Mouse (Mus musculus): ENCODE data around the gene Macf1. TPM values are rescaled to one million over a fixed set of nuclear protein-coding genes. Genes with fewer than 3 reads are reported as not detected.

Gene Macf1
- polyA plus RNA-seq, 1 experiment from 2014 or later = 37.1 TPM

GRCm38 (mm10) chr4:123411732-123412527 lies 272.2 kb downstream of the Macf1 start:
- Histone ChIP-seq H3K9me3 (ENCODE audit: low read length) (no peaks in the 10 kb centered on the region), H3K27me3 (ENCODE audit: insufficient read depth, low read length) (no peaks in the 10 kb centered on the region), H3K27ac (ENCODE audit: low read length) (peak overlapping the region; percentile 94), H3K4me3 (ENCODE audit: low read length) (peak overlapping the region; percentile 81), H3K9ac (replicated peaks; ENCODE audit: low read length) (peak overlapping the region; percentile 94), H3K36me3 (ENCODE audit: insufficient read depth, low read length) (0 out of 2 replicates have a peak, but pooled peaks cover 6% of the 10 kb centered on the region), H3K4me2 (replicated peaks; ENCODE audit: low read depth, low read length) (peak overlapping the region; percentile 75), H3K4me1 (ENCODE audit: insufficient read depth, low read length) (peaks cover 55% of the 10 kb centered on the region)
- ATAC-seq (ENCODE audit: low FRiP score, low TSS enrichment) = peak; percentile 97
- WGBS = under 1% methylated on average over 65 of the region's 69 CpGs

GRCm38 (mm10) chr4:123411006-123411731 lies 273.0 kb downstream of the Macf1 start:
- H3K27me3 ChIP-seq (ENCODE audit: insufficient read depth, low read length) = no peaks in the 10 kb centered on the region
- no peaks in the 10 kb centered on the region for H3K9me3 ChIP-seq (ENCODE audit: low read length)
- WGBS = 3% methylated on average over 34 of the region's 36 CpGs
- H3K4me1 ChIP-seq (ENCODE audit: insufficient read depth, low read length) = peaks cover 62% of the 10 kb centered on the region
- peak overlapping the region; percentile 94 for H3K27ac ChIP-seq (ENCODE audit: low read length)
- peak overlapping the region; percentile 94 for H3K9ac ChIP-seq (replicated peaks; ENCODE audit: low read length)
- peak overlapping the region; percentile 75 for H3K4me2 ChIP-seq (replicated peaks; ENCODE audit: low read depth, low read length)
- peak overlapping the region; percentile 81 for H3K4me3 ChIP-seq (ENCODE audit: low read length)
- no peak; the same call in 1 of the 2 replicates for ATAC-seq (ENCODE audit: low FRiP score, low TSS enrichment)
- H3K36me3 ChIP-seq (ENCODE audit: insufficient read depth, low read length) = 0 out of 2 replicates have a peak, but pooled peaks cover 6% of the 10 kb centered on the region

- no peak overlapping the region for H3K27ac ChIP-seq (ENCODE audit: low read length)
Observed at GRCm38 (mm10) chr4:123409752-123410151, 274.4 kb downstream of the Macf1 start.

GRCm38 (mm10) chr4:123409034-123409692 lies 275.0 kb downstream of the Macf1 start:
- WGBS = 79% methylated on average over 3 of the region's 3 CpGs
- H3K9me3 ChIP-seq (ENCODE audit: low read length) = no peaks in the 10 kb centered on the region
- no peak overlapping the region; the same call in 1 of the 2 replicates for H3K4me2 ChIP-seq (replicated peaks; ENCODE audit: low read depth, low read length)
- 0 out of 2 replicates have a peak, but pooled peaks cover 6% of the 10 kb centered on the region for H3K36me3 ChIP-seq (ENCODE audit: insufficient read depth, low read length)
- no peaks in the 10 kb centered on the region for H3K27me3 ChIP-seq (ENCODE audit: insufficient read depth, low read length)
- no peak for ATAC-seq (ENCODE audit: low FRiP score, low TSS enrichment)
- no peak overlapping the region for H3K27ac ChIP-seq (ENCODE audit: low read length)
- H3K4me1 ChIP-seq (ENCODE audit: insufficient read depth, low read length) = peaks cover 75% of the 10 kb centered on the region
- H3K4me3 ChIP-seq (ENCODE audit: low read length) = no peak overlapping the region
- H3K9ac ChIP-seq (replicated peaks; ENCODE audit: low read length) = no peak overlapping the region; the same call in 1 of the 2 replicates

More at GRCm38 (mm10) chr4:123409752-123410151, 274.4 kb downstream of the Macf1 start:
- H3K27me3 ChIP-seq (ENCODE audit: insufficient read depth, low read length) = no peaks in the 10 kb centered on the region
- ATAC-seq (ENCODE audit: low FRiP score, low TSS enrichment) = no peak
- 73% methylated on average over 1 of the region's 1 CpGs for WGBS
- H3K36me3 ChIP-seq (ENCODE audit: insufficient read depth, low read length) = 0 out of 2 replicates have a peak, but pooled peaks cover 6% of the 10 kb centered on the region
- H3K4me1 ChIP-seq (ENCODE audit: insufficient read depth, low read length) = peaks cover 74% of the 10 kb centered on the region
- no peak overlapping the region for H3K9ac ChIP-seq (replicated peaks; ENCODE audit: low read length)
- H3K9me3 ChIP-seq (ENCODE audit: low read length) = no peaks in the 10 kb centered on the region
- no peak overlapping the region for H3K4me2 ChIP-seq (replicated peaks; ENCODE audit: low read depth, low read length)
- no peak overlapping the region for H3K4me3 ChIP-seq (ENCODE audit: low read length)

- 0 out of 2 replicates have a peak, but pooled peaks cover 6% of the 10 kb centered on the region for H3K36me3 ChIP-seq (ENCODE audit: insufficient read depth, low read length)
- peak overlapping the region; percentile 3; the same call in 1 of the 2 replicates for H3K9ac ChIP-seq (replicated peaks; ENCODE audit: low read length)
- no peak overlapping the region; the same call in 1 of the 2 replicates for H3K4me3 ChIP-seq (ENCODE audit: low read length)
- H3K9me3 ChIP-seq (ENCODE audit: low read length) = no peaks in the 10 kb centered on the region
- H3K27ac ChIP-seq (ENCODE audit: low read length) = no peak overlapping the region
- peak overlapping the region; percentile 10; the same call in 1 of the 2 replicates for H3K4me2 ChIP-seq (replicated peaks; ENCODE audit: low read depth, low read length)
- no peaks in the 10 kb centered on the region for H3K27me3 ChIP-seq (ENCODE audit: insufficient read depth, low read length)
- ATAC-seq (ENCODE audit: low FRiP score, low TSS enrichment) = no peak
- WGBS = 73% methylated on average over 6 of the region's 6 CpGs
- H3K4me1 ChIP-seq (ENCODE audit: insufficient read depth, low read length) = peaks cover 72% of the 10 kb centered on the region
Observed at GRCm38 (mm10) chr4:123407792-123408191, 276.4 kb downstream of the Macf1 start.

- H3K4me3 ChIP-seq (ENCODE audit: low read length) = no peak overlapping the region
- no peak for ATAC-seq (ENCODE audit: low FRiP score, low TSS enrichment)
- no peaks in the 10 kb centered on the region for H3K9me3 ChIP-seq (ENCODE audit: low read length)
- H3K36me3 ChIP-seq (ENCODE audit: insufficient read depth, low read length) = peaks cover 15% of the 10 kb centered on the region
- no peak overlapping the region for H3K27ac ChIP-seq (ENCODE audit: low read length)
- H3K4me1 ChIP-seq (ENCODE audit: insufficient read depth, low read length) = peaks cover 49% of the 10 kb centered on the region
- 30% methylated on average over 1 of the region's 1 CpGs for WGBS
- H3K4me2 ChIP-seq (replicated peaks; ENCODE audit: low read depth, low read length) = no peak overlapping the region
- no peak overlapping the region for H3K9ac ChIP-seq (replicated peaks; ENCODE audit: low read length)
- no peaks in the 10 kb centered on the region for H3K27me3 ChIP-seq (ENCODE audit: insufficient read depth, low read length)
Observed at GRCm38 (mm10) chr4:123404056-123404455, 280.1 kb downstream of the Macf1 start.

- Histone ChIP-seq H3K4me2 (replicated peaks; ENCODE audit: low read depth, low read length) (no peak overlapping the region), H3K9me3 (ENCODE audit: low read length) (no peaks in the 10 kb centered on the region), H3K27ac (ENCODE audit: low read length) (no peak overlapping the region), H3K36me3 (ENCODE audit: insufficient read depth, low read length) (peaks cover 16% of the 10 kb centered on the region), H3K27me3 (ENCODE audit: insufficient read depth, low read length) (no peaks in the 10 kb centered on the region), H3K4me3 (ENCODE audit: low read length) (no peak overlapping the region), H3K9ac (replicated peaks; ENCODE audit: low read length) (no peak overlapping the region), H3K4me1 (ENCODE audit: insufficient read depth, low read length) (peaks cover 31% of the 10 kb centered on the region)
- WGBS = 76% methylated on average over 1 of the region's 1 CpGs
- no peak for ATAC-seq (ENCODE audit: low FRiP score, low TSS enrichment)
Observed at GRCm38 (mm10) chr4:123402244-123402643, 281.9 kb downstream of the Macf1 start.

- no peaks in the 10 kb centered on the region for H3K9me3 ChIP-seq (ENCODE audit: low read length)
- H3K4me2 ChIP-seq (replicated peaks; ENCODE audit: low read depth, low read length) = no peak overlapping the region
- peaks cover 26% of the 10 kb centered on the region for H3K4me1 ChIP-seq (ENCODE audit: insufficient read depth, low read length)
- 76% methylated on average over 3 of the region's 3 CpGs for WGBS
- ATAC-seq (ENCODE audit: low FRiP score, low TSS enrichment) = no peak
- H3K27me3 ChIP-seq (ENCODE audit: insufficient read depth, low read length) = no peaks in the 10 kb centered on the region
- H3K9ac ChIP-seq (replicated peaks; ENCODE audit: low read length) = no peak overlapping the region
- H3K27ac ChIP-seq (ENCODE audit: low read length) = no peak overlapping the region
- H3K4me3 ChIP-seq (ENCODE audit: low read length) = no peak overlapping the region
- H3K36me3 ChIP-seq (ENCODE audit: insufficient read depth, low read length) = peaks cover 24% of the 10 kb centered on the region
Observed at GRCm38 (mm10) chr4:123401265-123401664, 282.9 kb downstream of the Macf1 start.

- Histone ChIP-seq H3K36me3 (ENCODE audit: insufficient read depth, low read length) (peaks cover 55% of the 10 kb centered on the region), H3K27ac (ENCODE audit: low read length) (no peak overlapping the region), H3K27me3 (ENCODE audit: insufficient read depth, low read length) (no peaks in the 10 kb centered on the region), H3K4me1 (ENCODE audit: insufficient read depth, low read length) (peaks cover 5% of the 10 kb centered on the region; the same call in 1 of the 2 replicates), H3K9me3 (ENCODE audit: low read length) (no peaks in the 10 kb centered on the region), H3K9ac (replicated peaks; ENCODE audit: low read length) (no peak overlapping the region), H3K4me2 (replicated peaks; ENCODE audit: low read depth, low read length) (no peak overlapping the region), H3K4me3 (ENCODE audit: low read length) (no peak overlapping the region)
- 49% methylated on average over 5 of the region's 5 CpGs for WGBS
- no peak for ATAC-seq (ENCODE audit: low FRiP score, low TSS enrichment)
Observed at GRCm38 (mm10) chr4:123397643-123398434, 286.3 kb downstream of the Macf1 start.

Measured in kidney, embryonic 16.5 days (tissue).